Mouse (Mus musculus) bone marrow macrophage, adult 2 months (primary cell): ENCODE measurements around the gene Kdm4b. TPM values are rescaled to one million over a fixed set of nuclear protein-coding genes. Genes with fewer than 3 reads are reported as not detected.

Experiments used
- H3K27ac ChIP-seq: 2 replicates; pipeline ENCODE4 v1.5.1; 2012; ENCODE audit warnings: low read depth, low read length; ENCODE audit not compliant: insufficient read depth
- H3K4me1 ChIP-seq: 2 replicates; pipeline ENCODE4 v1.6.1; 2012; ENCODE audit warnings: low read length; ENCODE audit not compliant: control insufficient read depth, insufficient read depth
- H3K4me3 ChIP-seq: 2 replicates; pipeline ENCODE4 v1.5.1; 2012; ENCODE audit warnings: mild to moderate bottlenecking, low read length, moderate library complexity; ENCODE audit not compliant: insufficient read depth
- CTCF ChIP-seq: IDR thresholded peaks from 2 replicates; pipeline ENCODE4 v1.5.1; 2012; ENCODE audit warnings: low read depth, mild to moderate bottlenecking, low read length, moderate library complexity
- POLR2A ChIP-seq: IDR thresholded peaks from 2 replicates; pipeline ENCODE4 v1.6.1; 2012; ENCODE audit warnings: mild to moderate bottlenecking, low read depth, low read length, borderline replicate concordance
- polyA plus RNA-seq: library from polyadenylated mRNA; stranded (reverse); fragments of >200 nt; gene quantifications from 2 replicates; pipeline ENCODE4 v1.2.4, GENCODE M21; 2012; ENCODE audit not compliant: missing spikeins, insufficient read depth, insufficient read length

The Kdm4b gene
- 13.2 and 17.3 TPM in 2 replicates for polyA plus RNA-seq

- Histone ChIP-seq H3K4me1 (peaks cover 10% of the 10 kb centered on the region), H3K4me3 (peak within 1 kb of the TSS; percentile 70), H3K27ac (peak within 1 kb of the TSS; percentile 39)
- TF ChIP-seq CTCF (no peak), POLR2A (no peak; the same call in 1 of the 2 replicates)
Measured at GRCm38 (mm10) chr17:56325450-56326152, at the start of gene Kdm4b. Gene Kdm4b (plus strand): TSS chr17:56326062.

- TF ChIP-seq CTCF: no peak
- TF ChIP-seq POLR2A: no peak; the same call in 1 of the 2 replicates
- H3K4me1 ChIP-seq: peaks cover 35% of the 10 kb centered on the region
- H3K4me3 ChIP-seq: peak within 1 kb of the TSS; percentile 82
- H3K27ac ChIP-seq: peak within 1 kb of the TSS; percentile 66
Measured at GRCm38 (mm10) chr17:56276643-56277566, 49.0 kb upstream of the Kdm4b start, which contains the start of gene Ticam1. Gene Ticam1 (minus strand): TSS chr17:56276786.

- TF ChIP-seq CTCF (no peak), POLR2A (no peak)
- Histone ChIP-seq H3K27ac (peak overlapping the region; percentile 42; the same call in 1 of the 2 replicates), H3K4me1 (peaks cover 34% of the 10 kb centered on the region), H3K4me3 (no peak overlapping the region)
Measured at GRCm38 (mm10) chr17:56277567-56277893, 48.3 kb upstream of the Kdm4b start.

- TF ChIP-seq CTCF (no peak), POLR2A (no peak)
- H3K27ac ChIP-seq: no peak overlapping the region
- H3K4me3 ChIP-seq: no peak overlapping the region
- peaks cover 26% of the 10 kb centered on the region for H3K4me1 ChIP-seq
Measured at GRCm38 (mm10) chr17:56278340-56278739, 47.5 kb upstream of the Kdm4b start.

GRCm38 (mm10) chr17:56279481-56280155, 46.2 kb upstream of the Kdm4b start:
- H3K4me1 ChIP-seq: peaks cover 15% of the 10 kb centered on the region
- H3K4me3 ChIP-seq: no peak overlapping the region
- no peak for TF ChIP-seq CTCF
- no peak for TF ChIP-seq POLR2A
- H3K27ac ChIP-seq: no peak overlapping the region

- Histone ChIP-seq H3K4me3 (no peak overlapping the region), H3K27ac (no peak overlapping the region), H3K4me1 (peaks cover 15% of the 10 kb centered on the region)
Measured at GRCm38 (mm10) chr17:56281193-56281592, 44.7 kb upstream of the Kdm4b start.

GRCm38 (mm10) chr17:56282802-56283201, 43.1 kb upstream of the Kdm4b start:
- Histone ChIP-seq H3K27ac (no peak overlapping the region), H3K4me1 (peaks cover 15% of the 10 kb centered on the region), H3K4me3 (no peak overlapping the region)
- TF ChIP-seq CTCF: no peak
- TF ChIP-seq POLR2A: no peak

More at GRCm38 (mm10) chr17:56281193-56281592, 44.7 kb upstream of the Kdm4b start:
- TF ChIP-seq CTCF (no peak), POLR2A (no peak)

GRCm38 (mm10) chr17:56283316-56283715, 42.5 kb upstream of the Kdm4b start:
- TF ChIP-seq CTCF (no peak), POLR2A (no peak)
- Histone ChIP-seq H3K27ac (no peak overlapping the region), H3K4me1 (peaks cover 15% of the 10 kb centered on the region), H3K4me3 (no peak overlapping the region)

GRCm38 (mm10) chr17:56285995-56286394, 39.9 kb upstream of the Kdm4b start:
- no peak for TF ChIP-seq CTCF
- Histone ChIP-seq H3K27ac (no peak overlapping the region), H3K4me1 (peaks cover 16% of the 10 kb centered on the region), H3K4me3 (no peak overlapping the region)
